Mouse (Mus musculus) cortical plate, adult 2 months (tissue): ENCODE data around the gene Cldn3.

Experiments used
- CTCF ChIP-seq: fragments of 200-500 bp; IDR thresholded peaks from 2 replicates; pipeline ENCODE4 v1.5.1; 2011; ENCODE audit warnings: mild to moderate bottlenecking, control low read depth, low read length; ENCODE audit not compliant: insufficient read depth; ENCODE audit errors: extremely low read depth
- POLR2A ChIP-seq: fragments of 200-500 bp; IDR thresholded peaks from 2 replicates; pipeline ENCODE4 v1.6.1; 2011; ENCODE audit warnings: mild to moderate bottlenecking, low read length, control low read depth; ENCODE audit not compliant: insufficient read depth; ENCODE audit errors: extremely low read depth

GRCm38 (mm10) chr5:134981149-134981548 lies 4.9 kb upstream of the Cldn3 start:
- TF ChIP-seq CTCF (no peak), POLR2A (no peak)
